In genomic region chr4:87274825-87275224, GRCm38 (mm10) we compare ENCODE assay signal across 21 mouse cellular contexts. TPM values are rescaled to one million over a fixed set of nuclear protein-coding genes. Genes with fewer than 3 reads are reported as not detected.
"Had no signal": no experiment of that assay in that cellular context is flagged by ENCODE, and none has a peak within 500 bp of the region (broad histone marks: within the 10 kb centered on the region; RNA-seq: fewer than 3 reads in every experiment).

No protein-coding gene starts in this region.

- H3K27me3 ChIP-seq: liver, embryonic 13.5 days; midbrain, embryonic 12.5 days; midbrain, embryonic 15.5 days; neural tube, embryonic 13.5 days had no signal

- H3K4me3 ChIP-seq: liver, embryonic 13.5 days; midbrain, embryonic 12.5 days; midbrain, embryonic 15.5 days; myocyte; neural tube, embryonic 13.5 days had no signal

- DNase-seq: kidney, adult 2 months; liver, embryonic 13.5 days; lung, adult 2 months; lung, postnatal 14 days; lung, postnatal 4 days; right cerebral cortex, postnatal 25 days; spleen, adult 18-20 months; thymus, adult 18-20 months; thymus, postnatal 36 days had no signal

- H3K27ac ChIP-seq: liver, embryonic 13.5 days; midbrain, embryonic 12.5 days; midbrain, embryonic 15.5 days; neural tube, embryonic 13.5 days had no signal

- H3K36me3 ChIP-seq: liver, embryonic 13.5 days; midbrain, embryonic 12.5 days; midbrain, embryonic 15.5 days; neural tube, embryonic 13.5 days had no signal

- H3K9me3 ChIP-seq: liver, embryonic 13.5 days; midbrain, embryonic 12.5 days; midbrain, embryonic 15.5 days; neural tube, embryonic 13.5 days had no signal

- H3K9ac ChIP-seq: liver, embryonic 13.5 days; midbrain, embryonic 12.5 days; midbrain, embryonic 15.5 days; neural tube, embryonic 13.5 days had no signal

- H3K4me1 ChIP-seq: liver, embryonic 13.5 days; midbrain, embryonic 12.5 days; midbrain, embryonic 15.5 days had no signal

- ATAC-seq: inflammation-experienced regulatory T-cells, adult 6 months; intestine, embryonic 16.5 days; midbrain, embryonic 15.5 days had no signal

- H3K4me2 ChIP-seq: liver, embryonic 13.5 days; midbrain, embryonic 12.5 days; midbrain, embryonic 15.5 days; neural tube, embryonic 13.5 days had no signal

RNA-seq across cellular contexts. Expression of gene Slc24a2, which starts 44.5 kb away (rescaled TPM):
- total RNA-seq: liver, adult 2 months; megakaryocyte progenitor cell, adult 5-6 weeks; megakaryocyte-erythroid progenitor cell, adult 5-6 weeks; monocyte, adult 5-6 weeks; neutrophil, adult 5-6 weeks had no signal
- polyA plus RNA-seq: liver, adult 2 months; liver, embryonic 13.5 days; liver, embryonic 16.5 days had no signal
